Mouse (Mus musculus): ENCODE results near the gene Cdkn2d. TPM values are rescaled to one million over a fixed set of nuclear protein-coding genes. Genes with fewer than 3 reads are reported as not detected.

Gene Cdkn2d
- polyA plus RNA-seq (2014; fragmentation: Nextera tagmentation; extraction: Ambion mirVana): 58.6 and 60.8 TPM in 2 replicates

DNA sequence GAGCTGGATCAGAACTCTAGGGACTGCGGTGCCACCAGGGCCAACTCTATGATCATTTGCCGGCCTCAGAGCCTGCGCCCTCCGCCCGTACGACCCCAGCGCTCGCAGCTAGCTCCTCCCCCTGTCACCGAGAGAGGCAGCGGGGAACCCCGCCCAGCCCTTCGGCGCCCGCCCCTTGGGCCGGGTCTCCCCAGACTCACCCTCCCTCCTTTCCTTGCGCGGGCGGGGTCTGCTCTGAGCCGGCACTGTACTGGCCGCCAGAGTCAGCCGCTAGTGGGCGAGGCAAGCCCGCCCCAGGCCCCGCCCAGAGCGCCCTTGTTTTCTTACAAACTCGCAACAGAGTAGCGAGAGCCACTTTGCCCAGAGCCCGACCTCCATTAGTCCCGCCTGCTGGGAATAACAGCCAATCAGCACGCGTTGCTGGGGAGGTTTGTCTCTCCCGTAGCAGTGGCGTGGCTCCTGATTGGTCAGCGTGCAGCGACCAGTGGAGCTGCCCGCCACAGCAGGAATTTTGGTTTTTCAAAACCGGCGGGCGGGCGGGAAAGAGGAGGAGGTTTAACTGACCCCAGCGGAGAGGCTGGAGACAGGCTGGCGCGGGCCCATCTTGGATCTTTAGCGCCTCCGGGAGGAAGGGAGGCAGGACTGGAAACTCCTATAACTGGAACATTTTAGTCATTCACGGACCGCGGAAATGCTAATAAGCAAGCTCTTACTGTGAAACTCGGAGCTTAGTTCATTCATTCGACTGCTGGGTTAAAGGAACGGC lies at the start of gene Cdkn2d:
Cdkn2d (minus strand) TSS at position 386 of the 766 bp plus-strand sequence.
- H3K36me3 ChIP-seq (ENCODE audit: control insufficient read depth, insufficient read depth, low read length): no peaks in the 10 kb centered on the region
- DNase-seq (ENCODE audit: low spot score): peak; percentile 100
- H3K4me3 ChIP-seq (ENCODE audit: low read depth, low read length): peak within 1 kb of the TSS; percentile 77
- no peaks in the 10 kb centered on the region for H3K9me3 ChIP-seq (ENCODE audit: control insufficient read depth, low read length)
- no peaks in the 10 kb centered on the region for H3K27me3 ChIP-seq (ENCODE audit: control insufficient read depth, insufficient read depth, low read length)
- H3K4me1 ChIP-seq (replicated peaks; ENCODE audit: control insufficient read depth, insufficient read depth, low read length): peaks cover 8% of the 10 kb centered on the region
- H3K9ac ChIP-seq (ENCODE audit: low read length): peak within 1 kb of the TSS; percentile 79
- peak within 1 kb of the TSS; percentile 78 for H3K4me2 ChIP-seq (ENCODE audit: low read depth, low read length, severe bottlenecking)
- peak; percentile 96 for ATAC-seq (replicated peaks; ENCODE audit: low FRiP score)
- WGBS: under 1% methylated on average over 51 of the region's 51 CpGs
- peak within 1 kb of the TSS; percentile 91 for H3K27ac ChIP-seq (ENCODE audit: low read depth, low read length)

DNA sequence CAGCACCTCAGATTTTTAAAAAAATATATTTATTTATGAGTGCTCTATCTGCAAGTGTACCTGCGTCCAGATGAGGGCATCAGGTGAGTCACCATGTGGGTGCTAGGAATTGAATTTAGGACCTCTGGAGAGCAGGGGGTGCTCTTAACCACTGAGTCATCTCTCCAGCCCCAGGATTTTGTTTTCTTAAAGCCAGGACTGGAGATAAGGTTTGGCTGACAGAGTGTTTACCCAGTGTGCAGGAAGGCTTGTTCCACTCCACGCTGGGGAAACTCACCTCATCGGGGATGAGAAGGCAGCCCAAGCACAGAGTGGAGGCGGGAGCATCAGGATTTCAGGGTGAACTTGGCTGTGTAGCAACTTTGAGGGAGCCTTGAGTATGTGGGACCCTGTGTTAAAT lies 49.2 kb upstream of the Cdkn2d start:
- Histone ChIP-seq H3K9me3 (ENCODE audit: control insufficient read depth, low read length) (no peaks in the 10 kb centered on the region), H3K36me3 (ENCODE audit: control insufficient read depth, insufficient read depth, low read length) (no peaks in the 10 kb centered on the region), H3K4me1 (replicated peaks; ENCODE audit: control insufficient read depth, insufficient read depth, low read length) (no peaks in the 10 kb centered on the region), H3K4me2 (ENCODE audit: low read depth, low read length, severe bottlenecking) (no peak overlapping the region), H3K9ac (ENCODE audit: low read length) (no peak overlapping the region), H3K27me3 (ENCODE audit: control insufficient read depth, insufficient read depth, low read length) (no peaks in the 10 kb centered on the region), H3K27ac (ENCODE audit: low read depth, low read length) (no peak overlapping the region), H3K4me3 (ENCODE audit: low read depth, low read length) (no peak overlapping the region)
- ATAC-seq (replicated peaks; ENCODE audit: low FRiP score) (no peak), DNase-seq (ENCODE audit: low spot score) (no peak)
- 85% methylated on average over 4 of the region's 4 CpGs for WGBS

DNA sequence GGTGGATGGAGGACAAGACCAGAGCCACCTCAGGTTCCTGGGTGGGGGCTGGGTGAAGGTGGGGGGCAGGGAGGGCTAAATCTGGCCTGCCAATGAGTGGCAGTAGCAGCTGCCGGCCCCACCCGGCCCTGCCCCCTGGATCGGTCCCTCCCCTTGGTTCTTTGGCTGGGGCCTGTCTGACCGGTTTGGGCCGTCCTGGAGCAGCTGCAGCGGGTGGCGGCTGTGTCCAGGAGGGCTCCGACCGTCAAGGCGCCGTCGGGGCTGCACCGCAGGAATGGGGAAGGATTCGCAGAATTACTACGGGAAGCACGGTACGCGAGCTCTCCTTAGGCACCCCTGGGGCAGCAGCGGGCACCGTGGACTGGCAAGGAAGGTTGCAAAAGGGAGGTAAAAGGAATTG lies 46.4 kb upstream of the Cdkn2d start:
- no peak overlapping the region for H3K4me3 ChIP-seq (ENCODE audit: low read depth, low read length)
- 14% methylated on average over 19 of the region's 20 CpGs for WGBS
- no peak overlapping the region for H3K9ac ChIP-seq (ENCODE audit: low read length)
- no peaks in the 10 kb centered on the region for H3K27me3 ChIP-seq (ENCODE audit: control insufficient read depth, insufficient read depth, low read length)
- DNase-seq (ENCODE audit: low spot score) (no peak), ATAC-seq (replicated peaks; ENCODE audit: low FRiP score) (no peak)
- H3K9me3 ChIP-seq (ENCODE audit: control insufficient read depth, low read length): no peaks in the 10 kb centered on the region
- H3K4me1 ChIP-seq (replicated peaks; ENCODE audit: control insufficient read depth, insufficient read depth, low read length): no peaks in the 10 kb centered on the region
- no peak overlapping the region for H3K4me2 ChIP-seq (ENCODE audit: low read depth, low read length, severe bottlenecking)
- no peak overlapping the region for H3K27ac ChIP-seq (ENCODE audit: low read depth, low read length)
- H3K36me3 ChIP-seq (ENCODE audit: control insufficient read depth, insufficient read depth, low read length): no peaks in the 10 kb centered on the region

- 85% methylated on average over 8 of the region's 8 CpGs for WGBS
Measured at GRCm38 (mm10) chr9:21336491-21336890, 45.3 kb upstream of the Cdkn2d start.

DNA sequence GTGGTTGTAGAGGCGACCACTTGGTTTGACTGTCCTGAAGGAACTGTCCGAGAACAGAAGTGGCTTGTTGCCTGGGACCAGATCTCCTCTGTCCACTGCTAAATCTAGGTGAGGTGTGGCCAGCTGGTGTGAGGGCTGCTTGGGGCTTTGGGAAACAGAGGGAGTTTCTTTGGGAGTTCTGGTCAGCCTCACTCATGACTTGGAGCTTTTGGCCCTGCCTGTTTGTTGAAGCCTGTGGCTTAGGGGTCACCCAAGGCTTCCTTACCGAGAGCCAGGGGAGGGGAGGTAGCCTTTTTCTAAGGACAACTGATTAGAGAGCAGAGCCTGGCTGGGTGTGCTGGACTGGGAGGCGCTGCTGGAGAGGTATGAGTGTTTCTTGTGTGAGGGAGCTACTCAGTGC lies 44.2 kb upstream of the Cdkn2d start:
- no peak overlapping the region for H3K4me2 ChIP-seq (ENCODE audit: low read depth, low read length, severe bottlenecking)
- DNase-seq (ENCODE audit: low spot score) (no peak), ATAC-seq (replicated peaks; ENCODE audit: low FRiP score) (no peak)
- H3K36me3 ChIP-seq (ENCODE audit: control insufficient read depth, insufficient read depth, low read length): no peaks in the 10 kb centered on the region
- no peaks in the 10 kb centered on the region for H3K9me3 ChIP-seq (ENCODE audit: control insufficient read depth, low read length)
- no peak overlapping the region for H3K4me3 ChIP-seq (ENCODE audit: low read depth, low read length)
- 80% methylated on average over 4 of the region's 4 CpGs for WGBS
- no peaks in the 10 kb centered on the region for H3K27me3 ChIP-seq (ENCODE audit: control insufficient read depth, insufficient read depth, low read length)
- no peak overlapping the region for H3K27ac ChIP-seq (ENCODE audit: low read depth, low read length)
- no peaks in the 10 kb centered on the region for H3K4me1 ChIP-seq (replicated peaks; ENCODE audit: control insufficient read depth, insufficient read depth, low read length)
- H3K9ac ChIP-seq (ENCODE audit: low read length): no peak overlapping the region

More at GRCm38 (mm10) chr9:21336491-21336890, 45.3 kb upstream of the Cdkn2d start:
- Histone ChIP-seq H3K27me3 (ENCODE audit: control insufficient read depth, insufficient read depth, low read length) (no peaks in the 10 kb centered on the region), H3K9me3 (ENCODE audit: control insufficient read depth, low read length) (no peaks in the 10 kb centered on the region), H3K9ac (ENCODE audit: low read length) (no peak overlapping the region), H3K4me2 (ENCODE audit: low read depth, low read length, severe bottlenecking) (no peak overlapping the region), H3K27ac (ENCODE audit: low read depth, low read length) (no peak overlapping the region), H3K36me3 (ENCODE audit: control insufficient read depth, insufficient read depth, low read length) (no peaks in the 10 kb centered on the region), H3K4me3 (ENCODE audit: low read depth, low read length) (no peak overlapping the region), H3K4me1 (replicated peaks; ENCODE audit: control insufficient read depth, insufficient read depth, low read length) (no peaks in the 10 kb centered on the region)
- no peak for DNase-seq (ENCODE audit: low spot score)
- no peak for ATAC-seq (replicated peaks; ENCODE audit: low FRiP score)

DNA sequence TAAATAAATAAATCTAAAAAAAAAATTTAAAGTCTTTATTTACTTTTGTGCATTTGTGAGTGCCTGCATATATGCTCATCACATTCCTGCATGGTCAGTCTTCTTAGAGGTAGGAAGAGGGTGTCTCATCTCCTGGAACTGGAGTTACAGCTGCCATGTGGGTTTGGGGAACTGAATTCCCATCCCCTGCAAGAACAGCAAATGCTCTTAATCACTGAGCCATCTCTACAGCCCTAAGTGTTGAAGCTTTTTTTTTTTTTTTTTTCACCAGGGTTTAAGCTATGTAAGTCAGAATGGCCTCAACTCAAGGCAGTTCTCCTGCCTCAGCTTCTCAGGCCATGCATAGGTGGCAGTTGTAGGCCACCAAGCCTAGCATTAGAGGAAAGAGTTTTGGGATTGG lies 43.5 kb upstream of the Cdkn2d start:
- no peaks in the 10 kb centered on the region for H3K27me3 ChIP-seq (ENCODE audit: control insufficient read depth, insufficient read depth, low read length)
- no peaks in the 10 kb centered on the region for H3K36me3 ChIP-seq (ENCODE audit: control insufficient read depth, insufficient read depth, low read length)
- ATAC-seq (replicated peaks; ENCODE audit: low FRiP score): no peak
- H3K4me2 ChIP-seq (ENCODE audit: low read depth, low read length, severe bottlenecking): no peak overlapping the region
- no peak overlapping the region for H3K27ac ChIP-seq (ENCODE audit: low read depth, low read length)
- H3K4me3 ChIP-seq (ENCODE audit: low read depth, low read length): no peak overlapping the region
- DNase-seq (ENCODE audit: low spot score): no peak
- H3K9me3 ChIP-seq (ENCODE audit: control insufficient read depth, low read length): no peaks in the 10 kb centered on the region
- H3K9ac ChIP-seq (ENCODE audit: low read length): no peak overlapping the region
- H3K4me1 ChIP-seq (replicated peaks; ENCODE audit: control insufficient read depth, insufficient read depth, low read length): no peaks in the 10 kb centered on the region

- ATAC-seq (replicated peaks; ENCODE audit: low FRiP score) (no peak), DNase-seq (ENCODE audit: low spot score) (no peak)
- Histone ChIP-seq H3K9ac (ENCODE audit: low read length) (no peak overlapping the region), H3K27ac (ENCODE audit: low read depth, low read length) (no peak overlapping the region), H3K9me3 (ENCODE audit: control insufficient read depth, low read length) (no peaks in the 10 kb centered on the region), H3K4me3 (ENCODE audit: low read depth, low read length) (no peak overlapping the region), H3K4me2 (ENCODE audit: low read depth, low read length, severe bottlenecking) (no peak overlapping the region), H3K36me3 (ENCODE audit: control insufficient read depth, insufficient read depth, low read length) (no peaks in the 10 kb centered on the region), H3K27me3 (ENCODE audit: control insufficient read depth, insufficient read depth, low read length) (no peaks in the 10 kb centered on the region), H3K4me1 (replicated peaks; ENCODE audit: control insufficient read depth, insufficient read depth, low read length) (no peaks in the 10 kb centered on the region)
- WGBS: 100% methylated on average over 1 of the region's 1 CpGs
Measured at GRCm38 (mm10) chr9:21333523-21333922, 42.3 kb upstream of the Cdkn2d start.

DNA sequence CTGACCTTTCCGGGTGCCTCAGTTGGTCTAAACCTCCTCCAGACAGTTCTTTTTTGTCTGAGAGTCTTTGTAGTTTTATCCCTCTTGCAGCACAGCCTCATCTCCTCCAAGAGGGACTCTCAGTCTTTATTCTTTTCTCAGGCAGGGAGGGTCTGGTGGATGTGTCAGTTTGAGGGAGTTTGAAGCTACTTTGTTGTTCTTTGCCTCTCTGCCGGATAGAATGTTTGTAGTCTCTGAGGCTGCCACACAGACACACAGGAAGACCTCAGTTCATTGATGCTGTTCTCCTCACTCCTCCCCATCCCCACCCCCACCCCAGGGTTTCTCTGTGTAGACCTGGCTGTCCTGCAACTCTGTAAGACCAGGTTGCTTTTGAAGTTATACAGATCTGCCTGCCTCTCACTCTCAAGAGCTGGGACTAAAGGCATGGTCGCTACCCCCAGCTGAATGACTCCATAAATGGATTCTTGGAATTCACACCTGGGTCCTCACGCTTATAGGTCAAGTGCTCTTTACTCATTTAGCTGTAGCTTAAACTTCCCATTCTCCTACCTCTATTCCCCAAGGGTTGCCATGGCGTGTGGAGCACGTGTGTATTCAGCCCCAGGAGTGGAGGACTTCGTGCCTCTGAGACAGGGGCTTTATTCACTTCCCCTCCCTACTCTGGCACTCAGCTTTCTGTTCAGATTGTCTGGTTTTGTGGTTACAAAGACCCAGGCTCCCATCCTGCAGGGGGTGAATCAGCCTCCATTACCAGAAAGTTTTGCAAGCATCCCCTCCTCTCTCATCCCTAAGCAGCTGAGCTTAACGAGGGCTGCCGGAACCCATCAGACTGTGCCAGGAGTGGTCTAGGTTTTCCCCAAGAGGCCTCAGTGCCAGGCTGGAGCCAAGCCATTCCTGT lies 41.2 kb upstream of the Cdkn2d start:
- H3K27me3 ChIP-seq (ENCODE audit: control insufficient read depth, insufficient read depth, low read length): no peaks in the 10 kb centered on the region
- ATAC-seq (replicated peaks; ENCODE audit: low FRiP score) (no peak), DNase-seq (ENCODE audit: low spot score) (no peak)
- H3K9ac ChIP-seq (ENCODE audit: low read length): peak overlapping the region; percentile 20; the same call in 1 of the 2 replicates
- H3K4me1 ChIP-seq (replicated peaks; ENCODE audit: control insufficient read depth, insufficient read depth, low read length): no peaks in the 10 kb centered on the region
- H3K4me3 ChIP-seq (ENCODE audit: low read depth, low read length): no peak overlapping the region
- no peaks in the 10 kb centered on the region for H3K36me3 ChIP-seq (ENCODE audit: control insufficient read depth, insufficient read depth, low read length)
- WGBS: 35% methylated on average over 9 of the region's 9 CpGs
- H3K4me2 ChIP-seq (ENCODE audit: low read depth, low read length, severe bottlenecking): no peak overlapping the region
- no peak overlapping the region for H3K27ac ChIP-seq (ENCODE audit: low read depth, low read length)
- no peaks in the 10 kb centered on the region for H3K9me3 ChIP-seq (ENCODE audit: control insufficient read depth, low read length)

Measured in forebrain, embryonic 11.5 days (tissue).